Mouse (Mus musculus): ENCODE measurements around the gene Tmem38b. TPM values are rescaled to one million over a fixed set of nuclear protein-coding genes. Genes with fewer than 3 reads are reported as not detected.

Gene Tmem38b
- total RNA-seq, 2 experiments from 2014 or later = 19.7 to 20.9 TPM

DNA sequence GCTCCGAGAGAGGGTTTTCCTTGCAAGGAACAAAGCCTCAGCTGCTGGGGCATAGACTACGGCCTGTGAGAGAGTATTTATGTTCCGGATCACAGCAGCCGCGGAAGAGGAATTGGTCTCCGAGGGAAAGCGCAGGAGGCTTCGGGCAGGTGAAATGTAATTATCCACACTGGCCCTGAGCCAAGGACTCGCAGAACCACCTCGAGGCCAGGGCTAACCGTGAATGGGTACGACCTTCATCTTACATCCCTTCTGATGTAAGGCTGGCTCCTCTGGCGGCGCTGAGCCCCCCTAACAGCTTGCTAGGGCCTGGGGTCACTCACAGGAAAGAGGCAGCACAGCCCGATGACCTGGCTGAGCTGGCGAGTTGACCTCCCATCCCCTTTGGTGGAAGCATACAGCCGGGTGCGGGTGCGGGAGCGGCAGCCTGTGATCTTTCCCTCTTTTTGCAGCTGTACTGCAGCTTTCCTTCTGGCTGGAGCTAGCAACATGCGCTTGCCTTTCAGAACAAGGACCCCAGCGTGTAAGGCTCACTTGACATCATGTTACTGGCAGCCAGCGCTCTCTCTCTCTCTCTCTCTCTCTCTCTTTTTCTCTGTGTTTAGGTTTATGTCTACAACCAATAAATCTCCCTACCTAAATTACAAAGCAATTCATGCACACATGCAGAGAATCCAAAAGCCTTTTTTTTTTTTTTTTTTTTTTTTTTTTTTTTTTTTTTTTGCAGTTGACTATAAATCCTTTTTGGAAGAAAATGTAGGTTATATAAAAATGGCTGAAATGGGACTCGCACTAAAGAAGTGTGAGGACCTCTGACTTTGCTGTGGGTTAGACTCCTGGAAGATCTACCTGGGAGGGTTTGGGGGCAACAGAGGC, 52.9 kb downstream of the Tmem38b start:
- no peak for ATAC-seq (replicated peaks; ENCODE audit: poor library complexity, severe bottlenecking)

DNA sequence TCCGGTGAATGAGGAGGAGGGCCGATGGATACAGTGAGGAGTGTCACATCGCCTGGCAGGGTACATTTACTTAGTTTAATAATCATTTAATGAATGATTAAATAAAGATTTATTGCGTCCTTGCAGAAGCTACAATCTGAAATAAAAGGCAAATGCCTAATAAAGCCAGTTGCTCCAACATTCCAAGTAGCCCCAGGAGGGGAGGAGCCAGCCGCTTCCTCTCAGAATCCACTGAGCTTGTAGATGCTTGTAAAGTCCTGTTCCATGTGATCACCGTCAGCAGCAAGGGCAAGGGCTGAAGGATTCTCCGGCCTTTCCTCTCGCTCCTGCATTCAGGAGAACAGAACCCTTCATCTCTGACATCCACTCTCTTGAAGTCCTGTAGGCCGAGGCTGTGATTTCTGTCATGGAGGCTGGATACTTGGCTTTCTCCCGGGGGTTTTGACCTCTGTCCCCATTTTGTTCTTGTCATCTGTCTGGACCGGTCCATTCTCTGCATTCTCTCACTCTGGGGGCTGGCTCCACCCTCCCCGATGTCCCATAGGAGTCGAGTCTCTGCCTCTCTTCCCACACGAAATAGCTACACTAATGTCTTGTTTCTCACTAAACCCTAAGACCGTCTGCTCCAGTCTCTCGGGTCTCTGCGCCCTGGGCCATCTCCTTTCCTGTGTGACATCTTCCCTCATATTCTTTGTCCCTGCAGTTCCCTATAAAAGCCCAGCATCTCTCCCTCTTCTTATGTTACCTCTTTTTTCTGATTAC, 57.3 kb downstream of the Tmem38b start:
- ATAC-seq (replicated peaks; ENCODE audit: poor library complexity, severe bottlenecking) = no peak

DNA sequence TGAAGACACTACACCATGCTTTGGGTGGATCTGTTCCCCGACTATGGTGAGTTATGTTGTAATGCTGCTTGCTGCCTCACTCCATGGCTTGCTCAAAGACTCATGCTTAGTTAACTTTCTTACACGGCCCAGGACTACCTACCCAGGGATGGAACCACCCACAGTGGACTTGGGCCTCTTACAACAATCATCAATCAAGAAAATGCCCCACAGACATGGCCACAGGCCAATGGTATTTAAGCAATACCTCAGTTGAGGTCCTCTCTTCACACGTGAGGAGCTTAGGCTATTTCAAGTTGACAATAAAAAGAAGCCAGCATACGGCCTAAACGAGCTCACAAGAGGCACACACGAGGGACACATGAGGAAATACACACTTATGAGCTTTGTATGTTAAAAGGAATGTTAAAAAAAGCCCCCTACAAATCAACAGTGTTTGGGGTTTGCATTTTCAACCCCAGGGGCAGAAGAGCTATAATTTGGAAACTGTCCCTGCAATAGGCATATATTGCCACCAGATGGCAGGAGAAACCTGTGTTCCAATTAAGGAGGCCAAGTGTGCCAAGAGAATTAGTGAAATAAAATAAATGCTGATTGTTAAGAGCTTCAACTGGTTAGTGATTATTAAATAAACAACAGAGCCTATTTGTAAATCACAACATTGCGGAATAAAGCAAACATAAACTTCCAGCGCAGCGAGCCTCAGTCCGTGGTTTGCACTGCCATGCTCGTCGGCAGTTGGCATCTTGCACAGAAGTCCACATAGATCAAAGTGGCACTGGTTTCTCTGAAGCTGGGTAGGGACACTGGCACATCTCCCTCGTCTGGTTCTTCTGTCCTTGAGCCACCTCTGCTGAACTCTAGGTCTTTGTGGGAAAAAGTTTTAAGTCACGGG, 58.8 kb downstream of the Tmem38b start:
- ATAC-seq (replicated peaks; ENCODE audit: poor library complexity, severe bottlenecking) = peak; percentile 61

DNA sequence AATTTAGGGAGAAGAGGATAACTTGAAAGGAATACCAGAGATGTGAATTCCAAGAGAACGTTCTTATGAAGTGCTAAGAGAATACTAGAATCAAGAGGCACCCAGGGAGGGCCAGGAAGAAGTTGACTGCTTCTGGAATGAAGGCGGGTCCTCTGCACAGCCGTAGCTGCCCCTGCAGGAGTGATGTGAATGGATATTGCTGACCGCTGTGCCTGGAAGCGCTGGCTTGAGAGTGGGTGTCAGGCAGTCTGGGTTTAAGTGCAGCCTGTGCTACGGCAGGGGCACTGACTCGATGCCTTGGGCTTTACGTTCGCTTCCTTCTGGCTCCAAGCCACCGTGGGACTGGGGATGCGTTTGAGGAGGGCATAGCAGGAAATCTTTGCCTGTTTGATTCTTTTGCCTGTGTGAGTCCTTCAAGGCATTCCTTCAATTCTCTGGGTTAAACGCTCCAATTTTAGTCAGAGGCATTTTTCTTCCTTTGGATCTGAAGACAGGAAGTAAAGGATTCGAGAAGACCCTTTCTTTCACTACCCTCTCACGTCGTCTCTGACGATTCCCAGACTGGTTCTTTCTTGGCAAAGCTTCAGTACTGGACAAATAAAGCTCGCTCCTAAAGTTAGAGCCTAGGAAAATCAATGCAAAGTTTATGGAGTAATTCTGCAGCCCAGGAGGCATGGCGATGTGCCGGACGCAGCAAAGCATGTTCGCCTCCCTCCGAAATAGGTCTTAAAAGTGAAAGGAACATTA, 60.7 kb downstream of the Tmem38b start:
- no peak for ATAC-seq (replicated peaks; ENCODE audit: poor library complexity, severe bottlenecking)

DNA sequence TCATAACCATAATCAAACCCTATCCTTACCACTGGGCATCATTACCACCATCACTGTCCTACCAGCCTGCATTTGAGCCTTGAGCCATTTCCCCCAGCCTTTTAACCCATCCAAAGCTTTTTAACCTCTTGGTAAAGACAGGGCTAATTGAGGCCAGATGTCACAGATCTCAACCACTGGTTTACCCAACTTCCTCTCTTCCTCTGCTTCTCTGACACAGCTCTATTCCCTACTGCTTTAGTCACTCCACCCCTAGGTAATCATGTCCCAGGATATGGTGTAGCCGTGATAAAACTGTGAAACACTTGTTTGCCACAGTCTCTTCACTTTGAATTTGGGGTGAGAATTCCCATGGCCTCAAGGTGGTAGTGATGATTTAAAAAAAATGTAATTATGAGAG, 69.5 kb downstream of the Tmem38b start:
- peak; percentile 85 for ATAC-seq (replicated peaks; ENCODE audit: poor library complexity, severe bottlenecking)

DNA sequence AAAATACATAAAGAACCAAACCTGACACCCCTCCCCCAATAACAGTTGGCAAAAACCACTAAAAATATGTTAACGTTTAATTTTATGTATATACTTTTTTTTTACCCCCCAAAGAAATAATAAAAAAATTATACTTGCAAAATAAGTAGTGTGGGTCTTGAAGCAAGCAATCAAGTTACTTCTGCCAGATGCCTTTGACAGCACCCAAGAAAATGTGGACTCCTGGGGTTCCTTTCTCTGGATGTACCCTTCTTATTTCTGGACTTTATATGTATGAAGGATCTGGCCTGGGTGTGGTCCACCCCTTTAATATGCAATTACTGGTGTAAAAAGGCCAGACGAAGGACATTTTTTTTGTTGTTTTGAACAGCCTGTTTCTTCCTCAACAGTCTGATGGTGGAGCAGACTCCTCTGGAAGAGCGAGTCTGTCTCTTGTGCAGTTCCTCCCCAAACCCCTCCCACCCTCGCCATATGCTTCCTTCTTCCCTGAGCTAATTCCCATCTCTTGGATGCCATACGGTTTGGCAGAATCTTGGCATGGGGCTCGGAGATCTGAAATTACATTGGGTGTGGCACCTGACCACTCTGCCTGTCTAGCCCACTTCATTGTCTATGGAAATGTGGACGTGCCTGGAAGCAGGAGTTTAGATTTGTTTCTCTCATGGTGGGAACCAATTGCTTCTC, 70.4 kb downstream of the Tmem38b start:
- no peak for ATAC-seq (replicated peaks; ENCODE audit: poor library complexity, severe bottlenecking)

GRCm38 (mm10) chr4:53900386-53900971, 74.6 kb downstream of the Tmem38b start:
- ATAC-seq (replicated peaks; ENCODE audit: poor library complexity, severe bottlenecking) = peak; percentile 78

DNA sequence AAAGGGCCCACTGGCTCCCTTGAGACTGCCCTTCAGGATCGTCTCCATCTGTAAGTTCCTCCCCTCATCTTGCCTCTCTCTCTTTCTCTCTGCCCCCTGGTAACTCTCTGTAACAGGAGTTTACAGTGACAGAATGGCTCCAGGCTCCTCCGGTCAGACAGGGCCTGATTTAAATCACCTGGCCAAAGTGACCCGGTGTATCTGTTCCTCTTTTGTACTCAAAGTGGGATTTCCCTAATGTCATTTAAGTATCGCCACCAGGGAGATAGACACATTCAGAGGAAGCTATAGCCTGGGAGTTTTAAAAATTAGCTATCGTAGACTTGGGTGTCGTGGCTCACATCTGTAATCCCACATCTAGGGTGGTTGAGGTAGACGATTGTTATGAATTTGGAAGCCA, 78.5 kb downstream of the Tmem38b start:
- no peak for ATAC-seq (replicated peaks; ENCODE audit: poor library complexity, severe bottlenecking)

DNA sequence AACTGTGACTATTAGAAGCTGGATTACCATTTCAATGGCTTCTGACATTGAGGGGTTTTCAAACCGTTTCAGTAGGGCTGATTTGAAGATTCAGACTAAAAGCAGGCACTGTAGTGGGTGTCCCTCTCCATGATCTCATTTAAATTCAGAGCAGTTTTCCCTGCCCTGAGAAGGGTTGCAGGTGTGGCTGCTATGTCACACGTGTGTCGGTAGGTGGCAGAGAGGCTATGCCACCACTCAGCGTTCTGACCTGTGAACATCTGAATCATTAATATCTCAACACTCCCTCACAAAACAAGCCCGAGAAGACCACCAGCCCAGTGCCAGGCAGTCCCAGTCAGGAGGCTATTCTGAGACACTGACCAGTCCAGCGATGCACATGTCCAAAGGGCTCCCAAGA, 79.7 kb downstream of the Tmem38b start:
- peak; percentile 35; the same call in 1 of the 2 replicates for ATAC-seq (replicated peaks; ENCODE audit: poor library complexity, severe bottlenecking)

DNA sequence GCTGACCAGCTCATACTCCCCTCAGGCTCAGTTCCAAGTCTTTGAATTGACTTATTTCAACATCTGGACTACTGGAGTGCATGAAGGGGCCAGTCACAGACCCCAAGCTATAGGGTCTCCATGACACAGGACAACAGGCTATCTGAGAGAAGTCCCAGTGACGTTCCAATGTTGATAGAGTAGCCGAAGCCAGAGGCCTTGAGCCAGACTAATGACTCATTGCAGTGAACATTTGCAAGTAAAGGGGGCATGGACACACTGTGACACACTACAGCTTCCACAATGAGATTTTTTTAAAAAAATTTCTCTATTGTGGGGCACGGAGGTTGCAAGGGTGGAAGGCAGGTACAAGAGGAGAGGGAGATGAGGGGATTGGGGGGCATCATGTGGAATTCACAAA, 81.2 kb downstream of the Tmem38b start:
- no peak for ATAC-seq (replicated peaks; ENCODE audit: poor library complexity, severe bottlenecking)

Other genes with a start within 250 kb of the Tmem38b start
- gene Fsd1l, start 194.6 kb upstream of the Tmem38b start, total RNA-seq (2014; fragmentation: Nextera tagmentation) = 7.6 and 8.7 TPM in 2 replicates
- gene Fsd1l, start 194.6 kb upstream of the Tmem38b start, total RNA-seq (2017) = 2.5 and 4.1 TPM in 2 replicates
- gene Fktn, start 112.0 kb upstream of the Tmem38b start, total RNA-seq (2014; fragmentation: Nextera tagmentation) = 7.6 and 8.9 TPM in 2 replicates
- gene Fktn, start 112.0 kb upstream of the Tmem38b start, total RNA-seq (2017) = 3.1 and 4.1 TPM in 2 replicates
- 0.43 TPM in 1 of 2 replicates, not detected in the other for gene Tal2, start 46.3 kb upstream of the Tmem38b start, total RNA-seq (2014; fragmentation: Nextera tagmentation)
- gene Tal2, start 46.3 kb upstream of the Tmem38b start, total RNA-seq (2017) = not detected in 2 replicates

Data from granulocyte monocyte progenitor cell, adult 5-6 weeks (primary cell).